Mouse (Mus musculus): ENCODE data around the gene Ankdd1b. TPM values are rescaled to one million over a fixed set of nuclear protein-coding genes. Genes with fewer than 3 reads are reported as not detected.

Ankdd1b gene
- polyA plus RNA-seq (2017; shearing (Covaris generic)): not detected

GRCm38 (mm10) chr13:96470957-96471356 is at the start of gene Ankdd1b:
Gene Ankdd1b (minus strand): TSS chr13:96471198.

GRCm38 (mm10) chr13:96490433-96490832 is 19.4 kb upstream of the Ankdd1b start, which contains the start of gene Gm17622:
Gene Gm17622 (plus strand): TSS chr13:96490733.

GRCm38 (mm10) chr13:96388042-96388888 is 82.7 kb downstream of the Ankdd1b start, which contains the start of gene Poc5:
Gene Poc5 (plus strand): TSS chr13:96388294.

Other genes starting within 250 kb of the Ankdd1b start
- gene Poc5, start 82.9 kb downstream of the Ankdd1b start, polyA plus RNA-seq (2017; shearing (Covaris generic)): 10 to 100 TPM; 18.9 to 22.6 TPM
- not detected for gene Gm17622, start 19.5 kb upstream of the Ankdd1b start, polyA plus RNA-seq (2017; shearing (Covaris generic))
- gene Polk, start 71.4 kb upstream of the Ankdd1b start, polyA plus RNA-seq (2017; shearing (Covaris generic)): 10 to 100 TPM; 13.7 to 21.4 TPM
- gene Col4a3bp, start 71.4 kb upstream of the Ankdd1b start, polyA plus RNA-seq (2017; shearing (Covaris generic)): 10 to 100 TPM; 29.4 to 36.7 TPM
- gene Hmgcr, start 199.7 kb upstream of the Ankdd1b start, polyA plus RNA-seq (2017; shearing (Covaris generic)): 10 to 100 TPM; 42.3 to 85.2 TPM